Mouse (Mus musculus) stomach, embryonic 16.5 days (tissue): ENCODE data around the gene Lyrm4. TPM values are rescaled to one million over a fixed set of nuclear protein-coding genes. Genes with fewer than 3 reads are reported as not detected.

Source experiments
- ATAC-seq: fragments of 200-750 bp; cut with Nextera tagmentation; 2 replicates; pipeline ENCODE4 v1.8.0; 2017; ENCODE audit warnings: moderate number of reproducible peaks, moderate TSS enrichment; ENCODE audit not compliant: insufficient read depth, low FRiP score
- H3K27ac ChIP-seq: fragments of 300-500 bp; sonication (generic); 2 replicates; pipeline ENCODE4 v1.5.1; 2014; ENCODE audit warnings: low read length
- H3K27me3 ChIP-seq: fragments of 300-500 bp; sonication (generic); 2 replicates; pipeline ENCODE4 v1.6.1; 2014; ENCODE audit warnings: low read length, control low read depth, mixed read lengths; ENCODE audit not compliant: control insufficient read depth, insufficient read depth
- H3K36me3 ChIP-seq: fragments of 300-500 bp; sonication (generic); 2 replicates; pipeline ENCODE4 v1.6.1; 2014; ENCODE audit warnings: low read length; ENCODE audit not compliant: control insufficient read depth, insufficient read depth
- H3K4me1 ChIP-seq: fragments of 300-500 bp; sonication (generic); 2 replicates; pipeline ENCODE4 v1.6.1; 2014; ENCODE audit warnings: low read length, control low read depth, mixed read lengths; ENCODE audit not compliant: control insufficient read depth, insufficient read depth
- H3K4me2 ChIP-seq: fragments of 300-500 bp; sonication (generic); 2 replicates; pipeline ENCODE4 v1.6.1; 2014; ENCODE audit warnings: low read depth, low read length, mixed read lengths
- H3K4me3 ChIP-seq: fragments of 300-500 bp; sonication (generic); replicated peaks from 2 replicates; pipeline ENCODE4 v1.5.1; 2014; ENCODE audit warnings: mild to moderate bottlenecking, low read length
- H3K9ac ChIP-seq: fragments of 300-500 bp; sonication (generic); 2 replicates; pipeline ENCODE4 v1.6.1; 2014; ENCODE audit warnings: low read length
- H3K9me3 ChIP-seq: fragments of 300-500 bp; sonication (generic); replicated peaks from 2 replicates; pipeline ENCODE4 v1.6.1; 2016; ENCODE audit warnings: low read length, control low read depth; ENCODE audit not compliant: control insufficient read depth
- WGBS: fragments of 180-500 bp; shearing (Covaris S2); extraction: QIAGEN DNeasy Blood & Tissue Kit; methylation state at CpG from one replicate; pipeline ENCODE4 v1.1.7; 2014; 5-methylcytosine and 5-hydroxymethylcytosine counted together
- polyA plus RNA-seq: library from polyadenylated mRNA; unstranded; fragments of >200 nt; fragmentation: Nextera tagmentation; extraction: Ambion mirVana; gene quantifications from 2 replicates; pipeline ENCODE4 v1.2.1, GENCODE M21; 2015

Gene Lyrm4
- polyA plus RNA-seq, 1 experiment from 2014 or later, result 21.8 TPM

- no peaks in the 10 kb centered on the region; the same call in 1 of the 2 replicates for H3K27me3 ChIP-seq
- H3K36me3 ChIP-seq, result no peaks in the 10 kb centered on the region
- no peak for ATAC-seq
- no peaks in the 10 kb centered on the region for H3K9me3 ChIP-seq
- peak overlapping the region; percentile 70; the same call in 1 of the 2 replicates for H3K9ac ChIP-seq
- no peak overlapping the region for H3K27ac ChIP-seq
- H3K4me3 ChIP-seq, result peak overlapping the region; percentile 68
- H3K4me2 ChIP-seq, result peak overlapping the region; percentile 100
- peaks cover 8% of the 10 kb centered on the region; the same call in 1 of the 2 replicates for H3K4me1 ChIP-seq
- 11% methylated on average over 15 of the region's 15 CpGs for WGBS
Measured at GRCm38 (mm10) chr13:35967690-35968089, 149.6 kb downstream of the Lyrm4 start.

- Histone ChIP-seq H3K9me3 (no peaks in the 10 kb centered on the region), H3K27ac (no peak overlapping the region), H3K4me1 (peaks cover 8% of the 10 kb centered on the region; the same call in 1 of the 2 replicates), H3K4me3 (no peak overlapping the region), H3K9ac (no peak overlapping the region), H3K36me3 (no peaks in the 10 kb centered on the region), H3K4me2 (no peak overlapping the region), H3K27me3 (no peaks in the 10 kb centered on the region; the same call in 1 of the 2 replicates)
- 87% methylated on average over 4 of the region's 4 CpGs for WGBS
- ATAC-seq, result no peak
Measured at GRCm38 (mm10) chr13:35963583-35963982, 153.7 kb downstream of the Lyrm4 start.

DNA sequence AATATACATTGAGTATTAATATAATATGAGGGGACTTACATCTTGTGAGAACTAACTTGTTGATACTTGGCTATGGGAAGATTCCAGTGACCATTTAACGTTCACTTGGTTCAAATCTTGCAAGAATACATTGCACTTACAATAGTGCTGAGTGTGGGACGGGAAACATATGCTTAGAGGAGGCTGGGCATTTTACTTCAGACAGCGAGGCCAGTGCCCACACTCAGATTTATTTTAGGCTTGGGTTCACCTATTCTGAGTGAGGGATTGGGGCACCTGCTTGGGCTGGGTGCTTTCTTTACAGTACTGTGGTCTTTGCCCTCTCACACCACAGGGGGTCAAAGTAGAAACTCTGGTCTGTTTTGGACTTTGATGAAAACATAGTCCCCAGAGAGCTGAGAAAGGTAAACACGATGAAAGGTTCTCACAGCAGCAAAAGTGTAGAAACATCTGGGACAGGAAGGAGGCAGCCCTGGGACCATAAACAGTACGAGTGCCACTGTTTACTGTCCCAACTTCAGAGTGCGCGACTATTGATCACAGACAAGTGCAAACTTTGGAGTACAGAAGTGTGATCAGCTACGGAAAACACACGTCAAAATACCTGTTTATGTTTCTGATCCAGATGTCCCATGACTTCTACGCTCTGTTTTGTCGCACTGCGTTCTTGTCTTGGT is 157.8 kb downstream of the Lyrm4 start:
- Histone ChIP-seq H3K27ac (no peak overlapping the region), H3K36me3 (no peaks in the 10 kb centered on the region), H3K9me3 (peaks cover 4% of the 10 kb centered on the region; the same call in 1 of the 2 replicates), H3K4me3 (no peak overlapping the region), H3K9ac (no peak overlapping the region), H3K4me2 (no peak overlapping the region), H3K27me3 (no peaks in the 10 kb centered on the region), H3K4me1 (no peaks in the 10 kb centered on the region)
- no peak for ATAC-seq
- 63% methylated on average over 12 of the region's 12 CpGs for WGBS

DNA sequence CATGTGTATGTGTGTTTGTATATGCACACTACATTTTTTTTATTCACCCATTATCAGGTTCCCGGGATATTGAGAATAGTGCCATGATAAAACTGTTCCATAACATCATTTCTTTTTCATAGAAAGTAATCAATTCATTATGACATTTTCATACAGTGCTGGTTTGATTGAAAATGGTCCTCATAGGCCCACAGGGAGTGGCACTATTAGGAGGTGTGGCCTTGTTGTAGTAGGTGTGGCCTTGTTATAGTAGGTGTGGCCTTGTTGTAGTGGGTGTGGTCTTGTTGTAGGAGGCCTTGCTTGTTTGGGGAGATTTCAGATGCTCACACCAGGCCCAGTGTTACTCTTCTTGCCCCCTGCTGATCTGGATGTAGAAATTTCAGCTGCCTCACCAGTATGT is 158.8 kb downstream of the Lyrm4 start, which contains the start of gene Ppp1r3g:
Gene Ppp1r3g (plus strand): TSS at position 301 of the 400 bp plus-strand sequence.
- no peaks in the 10 kb centered on the region for H3K27me3 ChIP-seq
- peaks cover 4% of the 10 kb centered on the region; the same call in 1 of the 2 replicates for H3K9me3 ChIP-seq
- ATAC-seq, result no peak
- no peak within 1 kb of the TSS for H3K27ac ChIP-seq
- 94% methylated on average over 1 of the region's 1 CpGs for WGBS
- H3K9ac ChIP-seq, result no peak within 1 kb of the TSS
- H3K4me2 ChIP-seq, result no peak within 1 kb of the TSS
- no peaks in the 10 kb centered on the region for H3K4me1 ChIP-seq
- H3K36me3 ChIP-seq, result no peaks in the 10 kb centered on the region
- H3K4me3 ChIP-seq, result no peak within 1 kb of the TSS

GRCm38 (mm10) chr13:35949814-35950455 is 167.4 kb downstream of the Lyrm4 start:
- Histone ChIP-seq H3K36me3 (no peaks in the 10 kb centered on the region), H3K4me3 (no peak overlapping the region), H3K4me1 (no peaks in the 10 kb centered on the region), H3K27me3 (no peaks in the 10 kb centered on the region), H3K27ac (no peak overlapping the region), H3K4me2 (no peak overlapping the region), H3K9me3 (0 out of 2 replicates have a peak, but pooled peaks cover 6% of the 10 kb centered on the region), H3K9ac (no peak overlapping the region)
- 61% methylated on average over 17 of the region's 17 CpGs for WGBS
- ATAC-seq, result no peak

DNA sequence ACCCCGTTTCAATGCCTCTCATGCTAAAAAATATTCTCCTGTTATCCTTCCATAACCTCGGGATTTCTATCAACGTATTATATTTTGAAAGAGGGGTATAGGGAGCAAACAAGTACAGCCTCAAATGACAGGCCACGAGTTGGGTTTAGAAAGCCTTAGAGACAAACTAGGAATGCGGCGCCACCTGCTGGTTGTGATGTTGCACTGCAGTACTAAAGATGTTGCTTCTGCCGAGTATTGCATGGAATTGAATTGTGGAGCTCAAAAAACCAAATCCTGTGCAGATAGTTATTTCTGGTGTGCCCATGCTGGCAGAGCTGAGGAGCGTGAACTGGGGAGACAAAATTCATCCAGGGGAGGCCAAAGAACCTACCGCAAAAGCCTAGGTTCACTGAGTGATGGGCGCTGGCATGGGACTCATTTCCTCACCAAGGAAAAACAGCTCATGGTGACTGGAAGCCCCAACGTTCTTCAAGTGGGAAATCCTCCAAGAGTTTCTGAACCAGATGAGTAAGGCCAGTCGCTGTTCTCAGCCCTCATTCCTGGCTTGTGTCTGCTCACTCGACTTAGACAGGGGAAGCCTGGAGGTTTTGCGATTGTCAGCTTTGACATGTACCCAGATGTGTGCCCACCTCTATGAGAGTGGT is 169.8 kb downstream of the Lyrm4 start:
- H3K27me3 ChIP-seq, result no peaks in the 10 kb centered on the region
- no peak overlapping the region for H3K4me2 ChIP-seq
- no peaks in the 10 kb centered on the region for H3K4me1 ChIP-seq
- H3K9ac ChIP-seq, result no peak overlapping the region
- H3K27ac ChIP-seq, result no peak overlapping the region
- 21% methylated on average over 14 of the region's 14 CpGs for WGBS
- ATAC-seq, result no peak
- no peak overlapping the region for H3K4me3 ChIP-seq
- 0 out of 2 replicates have a peak, but pooled peaks cover 6% of the 10 kb centered on the region for H3K9me3 ChIP-seq
- H3K36me3 ChIP-seq, result no peaks in the 10 kb centered on the region

DNA sequence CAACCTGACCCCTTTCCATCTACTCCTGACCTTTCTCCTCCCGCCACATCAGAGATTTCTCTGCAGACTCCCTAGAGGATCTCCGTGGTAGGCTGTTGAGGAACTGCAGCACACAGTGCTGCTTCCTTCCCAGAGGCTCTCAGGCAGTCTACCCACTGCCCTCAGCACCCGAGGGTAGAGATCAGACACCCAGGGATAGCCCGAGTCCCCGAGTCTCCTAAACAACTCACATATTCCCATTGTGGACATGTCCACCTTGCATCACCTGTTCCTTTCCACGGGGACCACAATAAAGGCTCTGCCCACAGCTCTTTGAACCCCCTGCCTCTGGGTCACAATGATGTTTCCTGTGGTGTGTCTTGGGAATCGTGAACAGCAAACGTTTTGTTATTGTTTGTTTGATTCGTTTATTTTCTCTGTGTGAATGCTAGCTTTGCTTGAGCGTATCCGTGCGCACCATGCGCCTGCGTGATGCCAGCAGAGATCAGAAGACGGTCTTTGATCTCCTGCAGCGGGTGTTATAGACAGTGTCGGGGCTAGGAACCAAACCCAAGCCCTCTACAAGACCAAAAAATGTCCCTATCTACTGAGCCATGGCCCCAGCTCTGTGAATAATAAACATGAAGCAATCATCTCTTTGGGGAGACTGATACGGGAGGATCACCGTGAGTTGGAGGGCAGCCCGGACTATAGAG is 170.5 kb downstream of the Lyrm4 start:
- Histone ChIP-seq H3K9ac (no peak overlapping the region), H3K9me3 (0 out of 2 replicates have a peak, but pooled peaks cover 3% of the 10 kb centered on the region), H3K27ac (no peak overlapping the region), H3K4me2 (no peak overlapping the region), H3K4me1 (no peaks in the 10 kb centered on the region), H3K36me3 (no peaks in the 10 kb centered on the region), H3K27me3 (no peaks in the 10 kb centered on the region), H3K4me3 (no peak overlapping the region)
- no peak for ATAC-seq
- 70% methylated on average over 20 of the region's 20 CpGs for WGBS

- no peak for ATAC-seq
- WGBS, result 73% methylated on average over 5 of the region's 5 CpGs
- H3K4me2 ChIP-seq, result no peak overlapping the region
Measured at GRCm38 (mm10) chr13:35940934-35941333, 176.4 kb downstream of the Lyrm4 start.

More at GRCm38 (mm10) chr13:35940934-35941333, 176.4 kb downstream of the Lyrm4 start:
- no peaks in the 10 kb centered on the region for H3K36me3 ChIP-seq
- H3K4me3 ChIP-seq, result no peak overlapping the region
- H3K27ac ChIP-seq, result no peak overlapping the region
- H3K4me1 ChIP-seq, result no peaks in the 10 kb centered on the region
- no peak overlapping the region for H3K9ac ChIP-seq
- H3K9me3 ChIP-seq, result no peaks in the 10 kb centered on the region
- no peaks in the 10 kb centered on the region for H3K27me3 ChIP-seq
